Mouse (Mus musculus) naive thymus-derived CD4-positive, alpha-beta T cell, adult 2 months (primary cell): ENCODE data around the gene Zfyve27.

Source experiments
- DNase-seq: peaks from one replicate; pipeline ENCODE4 v3.0.0-alpha.2; 2011; ENCODE audit warnings: low read depth

The Zfyve27 gene

GRCm38 (mm10) chr19:42177461-42177860 lies 13.7 kb downstream of the Zfyve27 start:
- DNase-seq, result no peak

DNA sequence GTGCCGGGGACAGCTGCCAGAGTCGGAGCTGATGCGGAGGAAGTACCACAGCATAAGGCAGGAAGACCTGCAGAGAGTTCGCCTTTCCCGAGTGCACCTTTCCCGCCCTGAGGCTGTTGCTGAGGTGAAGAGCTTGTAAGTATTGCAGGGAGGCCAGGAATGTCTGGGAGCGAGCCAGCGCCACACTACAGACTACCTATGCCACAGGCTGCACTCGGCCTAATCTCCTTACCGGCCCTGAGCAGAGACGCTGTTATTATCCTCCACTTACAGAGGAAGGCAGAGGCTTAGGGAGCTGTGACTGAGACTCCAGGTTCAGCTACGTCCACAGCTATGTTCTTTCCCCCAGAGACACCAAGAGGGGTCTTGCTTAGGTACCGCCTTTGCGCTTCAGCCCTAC lies 15.6 kb downstream of the Zfyve27 start:
- no peak for DNase-seq

- DNase-seq, result no peak
Observed at GRCm38 (mm10) chr19:42182673-42183072, 18.9 kb downstream of the Zfyve27 start.

GRCm38 (mm10) chr19:42189735-42190134 lies 26.0 kb downstream of the Zfyve27 start:
- no peak for DNase-seq

DNA sequence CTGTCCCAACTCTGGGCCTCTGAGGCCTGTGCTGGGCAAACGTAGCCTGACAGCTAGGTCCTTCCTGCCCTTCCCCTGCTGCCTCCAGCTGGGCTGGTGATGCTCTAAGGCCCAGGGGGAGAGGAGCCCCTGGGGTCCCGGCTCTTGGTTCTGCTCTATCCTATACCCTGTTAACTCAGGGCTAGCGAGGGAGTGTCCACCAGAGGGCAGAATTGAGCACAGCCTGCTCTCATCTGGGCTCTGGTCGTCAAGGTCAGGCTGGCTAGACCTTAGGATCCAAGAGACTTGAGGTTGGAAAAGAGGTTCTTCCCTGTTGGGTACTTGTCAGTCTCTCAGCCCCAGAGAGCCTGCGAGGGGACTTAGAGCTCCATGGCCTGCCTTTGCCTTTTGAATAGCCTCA lies 26.7 kb downstream of the Zfyve27 start:
- DNase-seq, result peak; percentile 64

DNA sequence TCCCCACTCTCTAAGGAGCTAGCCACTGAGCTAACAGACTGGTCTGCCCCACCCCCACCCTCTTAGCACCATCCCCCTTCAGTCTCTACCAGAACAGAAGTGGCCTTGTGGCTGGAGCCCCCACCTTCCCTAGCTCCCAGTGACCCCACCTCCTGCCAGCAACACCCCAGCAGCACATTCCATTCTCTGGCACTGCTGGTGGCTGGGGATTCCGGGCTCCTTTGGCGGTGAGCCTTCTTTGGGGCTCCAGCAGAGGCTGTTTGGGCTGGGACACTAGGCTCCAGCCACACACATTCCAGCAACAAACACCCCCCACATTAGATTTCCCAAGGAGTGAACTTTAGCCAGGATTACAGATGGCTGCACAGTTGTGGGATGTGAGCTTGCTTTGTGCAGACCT lies 29.6 kb downstream of the Zfyve27 start:
- no peak for DNase-seq

DNA sequence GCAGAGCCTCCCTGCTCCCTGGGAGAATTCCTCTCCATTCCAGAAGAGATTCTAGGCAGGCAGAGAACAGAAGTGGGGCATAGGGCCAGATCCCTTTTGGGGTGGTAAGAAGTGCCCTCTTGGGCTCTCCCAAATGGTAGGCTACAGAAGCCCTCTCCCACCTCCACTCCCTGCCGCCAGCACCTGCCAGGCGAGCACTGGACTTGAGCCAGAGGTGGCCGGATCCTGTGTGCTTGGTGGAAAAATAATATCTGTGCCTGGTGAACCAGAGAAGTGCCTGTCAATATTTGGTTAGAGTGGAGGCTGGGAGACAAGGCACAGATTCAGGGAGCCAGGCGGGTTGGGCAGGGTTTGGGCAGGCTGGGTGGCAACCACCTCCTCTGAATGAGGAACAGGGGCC lies 32.6 kb downstream of the Zfyve27 start:
- no peak for DNase-seq

- DNase-seq, result no peak
Observed at GRCm38 (mm10) chr19:42197066-42197465, 33.3 kb downstream of the Zfyve27 start.

- DNase-seq, result no peak
Observed at GRCm38 (mm10) chr19:42198026-42198425, 34.3 kb downstream of the Zfyve27 start.

DNA sequence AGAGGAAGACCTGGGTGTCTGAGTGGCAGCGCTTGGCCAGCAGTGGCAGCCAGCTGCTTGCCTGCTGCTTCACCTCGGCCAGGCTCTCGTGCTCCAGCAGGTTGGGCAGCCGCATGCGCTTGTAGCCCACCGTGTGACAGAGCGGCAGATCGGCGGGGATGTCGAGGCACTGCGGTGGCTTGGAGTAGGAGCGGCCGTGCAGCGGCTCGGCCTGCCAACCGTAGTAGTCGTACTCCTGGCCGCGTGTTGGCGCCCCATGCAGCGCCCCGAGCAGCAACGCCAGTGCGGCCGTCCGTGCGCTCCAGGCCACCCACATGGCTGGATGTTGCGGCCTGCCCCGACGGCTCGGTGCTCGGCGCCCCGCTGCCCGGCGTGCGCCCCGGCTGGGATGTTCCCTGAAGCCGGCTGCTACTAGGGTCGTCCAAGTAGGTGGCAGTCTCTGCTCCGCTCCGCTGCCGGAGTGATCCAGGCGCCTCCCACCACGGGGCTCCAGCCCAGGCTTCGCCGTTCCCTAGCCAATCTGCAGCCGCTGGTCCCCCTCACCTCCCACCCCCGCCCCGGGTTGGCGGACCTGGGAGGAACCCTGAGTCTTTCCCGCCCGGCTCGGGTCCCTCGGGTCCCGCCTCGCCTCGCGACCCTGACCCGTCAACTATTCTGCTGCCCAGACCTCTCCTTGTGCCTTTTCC lies 38.1 kb downstream of the Zfyve27 start, which contains the start of gene Sfrp5:
Sfrp5 (minus strand) TSS at position 557 of the 686 bp plus-strand sequence.
- DNase-seq, result no peak

DNA sequence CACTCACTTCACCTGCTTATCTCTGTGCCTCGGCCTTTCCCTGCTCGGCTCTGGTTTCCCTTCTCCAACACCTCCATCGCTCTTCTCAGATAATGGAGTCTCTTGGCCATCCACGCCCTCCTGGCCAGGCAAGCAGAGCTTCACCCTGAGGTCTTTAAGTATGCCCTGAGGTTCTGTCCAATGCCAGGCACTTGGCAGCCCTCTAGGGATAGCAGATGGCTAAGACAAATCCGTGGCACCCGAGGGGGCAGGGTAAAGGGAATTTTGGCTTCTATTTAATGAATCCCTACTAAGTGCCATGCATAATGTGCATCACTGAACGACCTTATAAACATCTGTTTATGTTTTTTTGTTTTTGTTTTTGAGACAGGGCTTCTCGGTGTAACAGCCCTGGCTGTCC lies 38.7 kb downstream of the Zfyve27 start:
- DNase-seq, result no peak

- no peak for DNase-seq
Observed at GRCm38 (mm10) chr19:42204306-42204705, 40.6 kb downstream of the Zfyve27 start.

- no peak for DNase-seq
Observed at GRCm38 (mm10) chr19:42205201-42205600, 41.5 kb downstream of the Zfyve27 start.

GRCm38 (mm10) chr19:42209485-42209884 lies 45.7 kb downstream of the Zfyve27 start:
- no peak for DNase-seq

DNA sequence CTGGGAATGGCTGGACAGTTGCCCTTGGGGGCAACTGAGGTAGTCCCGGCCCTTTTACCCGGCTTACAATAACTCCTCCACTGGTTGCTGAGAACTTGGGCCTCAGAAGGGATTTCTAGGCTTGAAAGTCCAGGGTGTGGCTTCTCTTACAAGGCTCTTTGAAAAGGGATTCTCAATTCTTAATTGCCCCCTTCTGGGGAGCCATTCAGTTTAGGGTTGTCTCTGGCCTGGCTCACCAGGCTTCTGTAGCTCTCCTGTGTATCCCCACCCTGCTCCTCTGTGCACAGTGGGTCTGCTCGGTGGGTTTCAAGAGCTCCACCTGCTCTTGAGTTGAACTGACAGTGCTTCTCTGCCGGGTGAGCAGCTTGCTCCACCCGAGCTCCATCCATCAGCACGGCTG lies 46.2 kb downstream of the Zfyve27 start:
- DNase-seq, result no peak

GRCm38 (mm10) chr19:42211936-42212335 lies 48.2 kb downstream of the Zfyve27 start:
- DNase-seq, result no peak

DNA sequence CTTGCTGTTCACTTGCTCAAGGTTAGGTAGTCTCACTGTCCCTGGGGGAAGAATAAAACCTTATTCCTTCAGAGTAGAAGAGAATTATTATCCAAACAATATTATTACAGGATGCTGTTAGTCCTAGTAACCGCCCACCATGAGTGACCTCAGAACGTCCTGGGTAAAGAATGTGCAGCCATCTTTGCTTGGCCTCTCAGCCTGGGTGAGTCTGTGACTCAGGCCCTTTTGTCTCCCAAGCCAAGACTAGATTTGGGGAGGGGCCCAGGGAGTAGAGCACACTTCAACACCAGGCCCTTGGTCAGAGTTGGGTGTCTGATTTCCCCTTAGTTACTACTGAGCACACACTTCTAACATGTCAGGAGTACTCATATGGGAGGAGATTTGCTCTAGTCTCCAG lies 50.9 kb downstream of the Zfyve27 start:
- no peak for DNase-seq

DNA sequence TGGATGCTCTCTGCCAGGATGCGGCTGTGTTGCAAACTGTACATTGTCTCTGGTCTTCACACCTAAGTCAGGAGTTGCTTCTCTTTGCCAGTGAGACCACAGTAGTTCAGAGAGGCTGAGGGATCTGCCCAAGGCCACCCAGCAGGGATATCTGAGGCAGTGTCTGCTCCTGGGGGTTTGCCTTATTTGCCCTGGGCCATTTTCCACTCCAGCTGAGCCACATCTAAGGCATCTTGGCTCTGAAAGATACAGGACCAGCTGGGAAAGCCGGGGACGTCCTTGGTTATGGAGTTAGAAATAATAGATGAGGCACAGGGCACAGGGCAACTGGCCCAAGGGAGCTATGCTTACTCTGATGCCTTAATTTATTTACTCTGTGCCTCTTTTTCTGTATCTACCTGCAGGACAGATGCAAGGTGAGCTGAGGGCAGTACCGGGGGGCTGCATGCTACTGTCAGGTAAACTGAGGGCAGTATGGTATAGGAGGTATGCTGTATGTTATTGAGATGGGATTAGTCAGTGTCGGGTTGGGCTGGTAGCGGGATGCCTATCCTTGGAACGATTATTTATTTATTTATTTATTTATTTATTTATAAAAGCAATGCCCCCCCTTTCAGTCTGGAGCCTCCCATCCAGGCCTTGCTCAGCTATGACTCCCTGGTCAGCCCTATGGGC lies 53.1 kb downstream of the Zfyve27 start:
- DNase-seq, result no peak

GRCm38 (mm10) chr19:42217374-42217763 lies 53.6 kb downstream of the Zfyve27 start:
- peak; percentile 15 for DNase-seq

- no peak for DNase-seq
Observed at GRCm38 (mm10) chr19:42226451-42226850, 62.7 kb downstream of the Zfyve27 start.

DNA sequence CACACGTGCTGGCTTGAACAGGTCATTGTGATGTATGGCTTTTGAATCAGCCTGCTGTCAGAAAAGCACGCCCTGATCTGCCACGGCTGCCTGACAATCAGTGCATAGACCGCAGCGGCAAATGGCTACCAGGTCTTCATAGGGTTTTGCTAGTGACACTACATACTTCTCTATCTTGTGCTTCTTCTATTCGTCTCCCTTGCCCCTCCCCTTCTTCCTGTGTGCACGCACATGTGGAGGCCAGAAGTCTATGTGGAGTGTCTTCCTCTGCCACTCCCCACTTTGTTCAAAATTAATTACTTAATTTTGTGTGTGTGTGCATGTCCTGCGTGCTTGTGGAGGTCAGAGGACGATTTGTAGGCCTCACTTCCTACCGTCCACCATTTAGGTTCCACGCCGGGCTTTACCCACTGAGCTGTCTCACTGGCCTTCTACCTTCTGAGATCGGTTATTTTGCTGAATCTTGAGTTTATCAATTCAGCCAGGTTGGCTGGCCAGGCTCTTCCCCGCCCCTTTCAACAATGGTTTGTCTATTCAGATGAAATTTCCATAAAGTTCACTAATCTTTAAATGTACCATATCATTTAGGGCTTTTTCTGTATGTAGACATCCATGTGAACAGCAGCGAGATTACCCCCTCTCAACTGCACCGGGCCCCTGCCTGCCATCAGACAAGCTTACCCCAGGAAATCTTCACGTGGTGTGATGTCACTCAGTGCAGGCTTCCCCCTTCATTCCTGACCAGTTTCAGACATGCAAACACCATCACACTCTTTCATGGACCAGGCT lies 65.9 kb downstream of the Zfyve27 start:
- no peak for DNase-seq

GRCm38 (mm10) chr19:42230288-42230568 lies 66.5 kb downstream of the Zfyve27 start:
- no peak for DNase-seq

- no peak for DNase-seq
Observed at GRCm38 (mm10) chr19:42230986-42231385, 67.2 kb downstream of the Zfyve27 start.
